Mouse (Mus musculus) cerebellum, postnatal 4 days (tissue): ENCODE results near the gene Lcn9.

Source experiments
- DNase-seq, 2 experiments: peaks; one replicate each; pipeline ENCODE4 v3.0.0; 2022; ENCODE audit warnings: low spot score in 2 of 2, mixed read lengths in 1 of 2

Lcn9 gene

GRCm38 (mm10) chr2:25847226-25847625, 24.3 kb downstream of the Lcn9 start, which contains the start of gene Sohlh1:
Sohlh1 (minus strand) TSS chr2:25847248.
- DNase-seq: no peak

- DNase-seq: peak in 1 of 2 experiments; percentile 51
Observed at GRCm38 (mm10) chr2:25850330-25850729, 27.4 kb downstream of the Lcn9 start.

- DNase-seq: peak in 1 of 2 experiments; percentile 31
Observed at GRCm38 (mm10) chr2:25852626-25853025, 29.7 kb downstream of the Lcn9 start.

GRCm38 (mm10) chr2:25853998-25854397, 31.0 kb downstream of the Lcn9 start:
- DNase-seq: no peak

GRCm38 (mm10) chr2:25859891-25860290, 36.9 kb downstream of the Lcn9 start:
- no peak for DNase-seq

GRCm38 (mm10) chr2:25862038-25862437, 39.1 kb downstream of the Lcn9 start:
- no peak for DNase-seq

GRCm38 (mm10) chr2:25862696-25863270, 39.8 kb downstream of the Lcn9 start:
- no peak for DNase-seq

GRCm38 (mm10) chr2:25863337-25864131, 40.6 kb downstream of the Lcn9 start, which contains the start of gene Kcnt1:
Kcnt1 (plus strand) TSS chr2:25863734.
- DNase-seq: peak; percentile 44 to 67

- DNase-seq: no peak
Observed at GRCm38 (mm10) chr2:25864230-25864629, 41.3 kb downstream of the Lcn9 start.

GRCm38 (mm10) chr2:25865412-25865811, 42.5 kb downstream of the Lcn9 start:
- peak in 1 of 2 experiments; percentile 64 for DNase-seq

- DNase-seq: no peak
Observed at GRCm38 (mm10) chr2:25866656-25867055, 43.7 kb downstream of the Lcn9 start.
